In genomic region chr11:70653345-70654197, GRCm38 (mm10) we compare ENCODE assay signal across 9 mouse cellular contexts. TPM values are rescaled to one million over a fixed set of nuclear protein-coding genes. Genes with fewer than 3 reads are reported as not detected.
DNase-seq lines count a peak whose midpoint lies in the region; ATAC-seq and TF ChIP-seq lines count a peak whose summit lies in the region.
"Had no signal": no experiment of that assay in that cellular context is flagged by ENCODE, and none has a peak within 500 bp of the region (broad histone marks: within the 10 kb centered on the region; RNA-seq: fewer than 3 reads in every experiment).

No protein-coding gene starts in this region.

- H3K79me2 ChIP-seq in CH12.LX (replicated peaks; ENCODE audit: control insufficient read depth, extremely low read depth, insufficient read depth, poor library complexity, severe bottlenecking) = peaks cover 58% of the 10 kb centered on the region

- H3K9ac ChIP-seq in CH12.LX (ENCODE audit: insufficient read depth, low read depth) = peak overlapping the region; percentile 99
- H3K9ac ChIP-seq in embryonic facial prominence, embryonic 12.5 days = peak overlapping the region; percentile 98
- H3K9ac ChIP-seq in heart, embryonic 12.5 days = peak overlapping the region; percentile 94
- H3K9ac ChIP-seq in kidney, postnatal 0 days (ENCODE audit: low read depth, low read length) = peak overlapping the region; percentile 98

- TF ChIP-seq RAD21 in CH12.LX (IDR thresholded peaks at IDR 0.05; ENCODE audit: low read depth, low read length) = no peak

- TF ChIP-seq POLR2A in CH12.LX (IDR thresholded peaks at IDR 0.05; ENCODE audit: low read depth, low read length) = peak; percentile 65

- DNase-seq in CH12.LX (ENCODE audit: extremely low read depth) = peak; percentile 75
- DNase-seq in adrenal gland, adult 8-10 months = peak; percentile 68
- DNase-seq in kidney, postnatal 0 days (ENCODE audit: low spot score) = peak; percentile 85
- DNase-seq in lung, postnatal 14 days = peak; percentile 78
- peak; percentile 73 for DNase-seq in ovary, postnatal 36 days (ENCODE audit: low spot score)
- peak; percentile 67 for DNase-seq in urinary bladder, adult 2 months (ENCODE audit: low spot score)

- under 1% methylated on average over 45 of the region's 63 CpGs for whole genome bisulfite sequencing in embryonic facial prominence, embryonic 12.5 days
- under 1% methylated on average over 60 of the region's 63 CpGs for WGBS in heart, embryonic 12.5 days
- under 1% methylated on average over 60 of the region's 63 CpGs for WGBS in kidney, postnatal 0 days

- H3K4me2 ChIP-seq in CH12.LX (ENCODE audit: insufficient read depth, low read depth, poor library complexity, severe bottlenecking) = peak overlapping the region; percentile 87
- H3K4me2 ChIP-seq in embryonic facial prominence, embryonic 12.5 days (replicated peaks) = peak overlapping the region; percentile 97
- peak overlapping the region; percentile 82 for H3K4me2 ChIP-seq in heart, embryonic 12.5 days
- H3K4me2 ChIP-seq in kidney, postnatal 0 days (ENCODE audit: low read length) = peak overlapping the region; percentile 90

- H3K4me1 ChIP-seq in CH12.LX (ENCODE audit: control insufficient read depth in 1 of 2, insufficient read depth in 2 of 2) = peaks cover 24 to 64% of the 10 kb centered on the region in 2 experiments
- peaks cover 53% of the 10 kb centered on the region for H3K4me1 ChIP-seq in embryonic facial prominence, embryonic 12.5 days
- peaks cover 69% of the 10 kb centered on the region for H3K4me1 ChIP-seq in heart, embryonic 12.5 days (replicated peaks)
- peaks cover 29% of the 10 kb centered on the region for H3K4me1 ChIP-seq in kidney, postnatal 0 days (replicated peaks; ENCODE audit: insufficient read depth, low read length)

- peak; percentile 28 for ATAC-seq in embryonic facial prominence, embryonic 12.5 days (ENCODE audit: insufficient number of reproducible peaks, insufficient read depth, low FRiP score, low TSS enrichment)
- ATAC-seq in heart, embryonic 12.5 days (ENCODE audit: insufficient number of reproducible peaks, low FRiP score) = peak; percentile 66
- peak; percentile 37 for ATAC-seq in kidney, postnatal 0 days (replicated peaks; ENCODE audit: low FRiP score, low read depth)

- no peak for TF ChIP-seq CTCF in CH12.LX (conservative IDR thresholded peaks at IDR 0.05 in 1 of 2, IDR thresholded peaks at IDR 0.05 in 1 of 2; ENCODE audit: low read depth in 2 of 2, low read length in 2 of 2)
- TF ChIP-seq CTCF in kidney, postnatal 0 days (IDR thresholded peaks at IDR 0.05; ENCODE audit: low read depth) = no peak

- H3K36me3 ChIP-seq in CH12.LX (replicated peaks in 1 of 2; ENCODE audit: control insufficient read depth in 1 of 2, insufficient read depth in 1 of 2, low read length in 1 of 2) = peaks cover 38 to 51% of the 10 kb centered on the region in 2 experiments
- H3K36me3 ChIP-seq in embryonic facial prominence, embryonic 12.5 days = peaks cover 40% of the 10 kb centered on the region
- H3K36me3 ChIP-seq in heart, embryonic 12.5 days = peaks cover 41% of the 10 kb centered on the region
- H3K36me3 ChIP-seq in kidney, postnatal 0 days (ENCODE audit: insufficient read depth, low read length) = peaks cover 37% of the 10 kb centered on the region

- TF ChIP-seq EP300 in CH12.LX (IDR thresholded peaks at IDR 0.05; ENCODE audit: low read length) = peak; percentile 35; the same call in 1 of the 2 replicates

- H3K9me3 ChIP-seq in CH12.LX (replicated peaks; ENCODE audit: low read length) = no peaks in the 10 kb centered on the region
- H3K9me3 ChIP-seq in embryonic facial prominence, embryonic 12.5 days = no peaks in the 10 kb centered on the region
- no peaks in the 10 kb centered on the region for H3K9me3 ChIP-seq in heart, embryonic 12.5 days (replicated peaks)
- H3K9me3 ChIP-seq in kidney, postnatal 0 days (replicated peaks; ENCODE audit: low read length) = no peaks in the 10 kb centered on the region

- in situ Hi-C loops in CH12.LX (cut with MboI; ENCODE audit: low pct_ligation_motif_present, low pct_unique_long_range_greater_than_20kb, low sequenced_read_pairs) = no loop called here

- H3K4me3 ChIP-seq in CH12.LX (replicated peaks in 1 of 3; ENCODE audit: low read depth in 2 of 3, low read length in 2 of 3, poor library complexity in 1 of 3) = peak overlapping the region; percentile 74 to 99 (median 78)
- H3K4me3 ChIP-seq in embryonic facial prominence, embryonic 12.5 days = peak overlapping the region; percentile 99
- peak overlapping the region; percentile 78 for H3K4me3 ChIP-seq in heart, embryonic 12.5 days
- H3K4me3 ChIP-seq in kidney, postnatal 0 days (replicated peaks; ENCODE audit: low read depth, low read length) = peak overlapping the region; percentile 91

- H3K27ac ChIP-seq in CH12.LX (ENCODE audit: insufficient read depth, low read depth) = peak overlapping the region; percentile 96
- peak overlapping the region; percentile 99 for H3K27ac ChIP-seq in embryonic facial prominence, embryonic 12.5 days
- H3K27ac ChIP-seq in heart, embryonic 12.5 days (ENCODE audit: poor library complexity, severe bottlenecking) = peak overlapping the region; percentile 96
- H3K27ac ChIP-seq in kidney, postnatal 0 days = peak overlapping the region; percentile 99

- dilution Hi-C loops in CH12.LX (cut with MboI; ENCODE audit: extremely low pct_ligation_motif_present, extremely low pct_unique_long_range_greater_than_20kb, low sequenced_read_pairs) = no loop called here

- no peaks in the 10 kb centered on the region for H3K27me3 ChIP-seq in CH12.LX (replicated peaks)
- no peaks in the 10 kb centered on the region for H3K27me3 ChIP-seq in embryonic facial prominence, embryonic 12.5 days
- no peaks in the 10 kb centered on the region for H3K27me3 ChIP-seq in heart, embryonic 12.5 days (replicated peaks)
- no peaks in the 10 kb centered on the region for H3K27me3 ChIP-seq in kidney, postnatal 0 days (ENCODE audit: insufficient read depth, low read length)

TF ChIP-seq in CH12.LX, 34 proteins besides CTCF, POLR2A, EP300 and RAD21 (continues in another document):
- 0 out of 2 replicates have a peak, but pooled peaks have one; percentile 41 for TF ChIP-seq ZNF384 (IDR thresholded peaks at IDR 0.05; ENCODE audit: low read depth, low read length)
- TF ChIP-seq CHD1 (IDR thresholded peaks at IDR 0.05; ENCODE audit: low read depth, low read length) = peak; percentile 76; the same call in 1 of the 2 replicates
- TF ChIP-seq NELFE (IDR thresholded peaks at IDR 0.05; ENCODE audit: low read depth, low read length) = peak; percentile 43; the same call in 1 of the 2 replicates
- peak; percentile 92; the same call in 1 of the 2 replicates for TF ChIP-seq MXI1 (IDR thresholded peaks at IDR 0.05; ENCODE audit: low read depth, low read length)
- TF ChIP-seq POLR2AphosphoS2 (IDR thresholded peaks at IDR 0.05; ENCODE audit: low read depth, low read length) = peak; percentile 60; the same call in 1 of the 2 replicates

RNA-seq across cellular contexts. Expression of gene Pfn1, which starts 0.9 kb away (rescaled TPM):
- total RNA-seq in CH12.LX (2012; rRNA removed) = 1,045 and 1,143 TPM in 2 replicates
- total RNA-seq in CH12.LX (2014; rRNA removed) = 799 and 844 TPM in 2 replicates
- polyA plus RNA-seq in CH12.LX (2012; ENCODE audit: insufficient read length, low read depth) = 2,575 and 2,624 TPM in 2 replicates
- 1,000 to 10,000 TPM in 1 of 4 experiments, 100 to 1,000 TPM in 3; 582 to 1,056 (median 737) TPM for total RNA-seq in adrenal gland, adult 8-10 months (2022)
- 1,467 and 1,498 TPM in 2 replicates for polyA plus RNA-seq in embryonic facial prominence, embryonic 12.5 days (2016; fragmentation: Nextera tagmentation; extraction: Ambion mirVana)
- 1,661 and 1,678 TPM in 2 replicates for polyA plus RNA-seq in heart, embryonic 12.5 days (2016; fragmentation: Nextera tagmentation; extraction: Ambion mirVana)
- 1,513 and 1,569 TPM in 2 replicates for polyA plus RNA-seq in kidney, postnatal 0 days (2015; fragmentation: Nextera tagmentation; extraction: Ambion mirVana)
- 1,258 and 1,344 TPM in 2 replicates for polyA plus RNA-seq in urinary bladder, adult 2 months (2012; rRNA removed)

RNA-seq across cellular contexts. Expression of gene Eno3, which starts 3.4 kb away (rescaled TPM):
- total RNA-seq in CH12.LX (2012; rRNA removed) (11.0 and 11.2 TPM in 2 replicates), CH12.LX (2014; rRNA removed) (22.9 and 23.0 TPM in 2 replicates)
- polyA plus RNA-seq in CH12.LX (2012; ENCODE audit: insufficient read length, low read depth) = 26.4 and 27.5 TPM in 2 replicates
- total RNA-seq in adrenal gland, adult 8-10 months (2022) = 10 to 100 TPM; 39.4 to 66.5 (median 54.7) TPM
- polyA plus RNA-seq in embryonic facial prominence, embryonic 12.5 days (2016; fragmentation: Nextera tagmentation; extraction: Ambion mirVana) = 20.1 and 27.9 TPM in 2 replicates
- 238 and 239 TPM in 2 replicates for polyA plus RNA-seq in heart, embryonic 12.5 days (2016; fragmentation: Nextera tagmentation; extraction: Ambion mirVana)
- polyA plus RNA-seq in kidney, postnatal 0 days (2015; fragmentation: Nextera tagmentation; extraction: Ambion mirVana) = 9.7 and 10.0 TPM in 2 replicates
- 104 and 126 TPM in 2 replicates for polyA plus RNA-seq in urinary bladder, adult 2 months (2012; rRNA removed)

RNA-seq across cellular contexts. Expression of gene Slc25a11, which starts 6.3 kb away (rescaled TPM):
- total RNA-seq in CH12.LX (2012; rRNA removed) (96.9 and 99.0 TPM in 2 replicates), CH12.LX (2014; rRNA removed) (121 and 135 TPM in 2 replicates)
- polyA plus RNA-seq in CH12.LX (2012; ENCODE audit: insufficient read length, low read depth) = 127 and 132 TPM in 2 replicates
- total RNA-seq in adrenal gland, adult 8-10 months (2022) = 100 to 1,000 TPM; 121 to 137 (median 127) TPM
- polyA plus RNA-seq in embryonic facial prominence, embryonic 12.5 days (2016; fragmentation: Nextera tagmentation; extraction: Ambion mirVana) = 159 and 160 TPM in 2 replicates
- 227 and 229 TPM in 2 replicates for polyA plus RNA-seq in heart, embryonic 12.5 days (2016; fragmentation: Nextera tagmentation; extraction: Ambion mirVana)
- polyA plus RNA-seq in kidney, postnatal 0 days (2015; fragmentation: Nextera tagmentation; extraction: Ambion mirVana) = 227 and 239 TPM in 2 replicates
- polyA plus RNA-seq in urinary bladder, adult 2 months (2012; rRNA removed) = 93.9 and 96.9 TPM in 2 replicates

RNA-seq across cellular contexts. Expression of gene Rnf167, which starts 6.5 kb away (rescaled TPM):
- total RNA-seq in CH12.LX (2012; rRNA removed) = 23.5 and 24.0 TPM in 2 replicates
- total RNA-seq in CH12.LX (2014; rRNA removed) = 24.1 and 25.5 TPM in 2 replicates
- polyA plus RNA-seq in CH12.LX (2012; ENCODE audit: insufficient read length, low read depth) = 28.0 and 31.7 TPM in 2 replicates
- total RNA-seq in adrenal gland, adult 8-10 months (2022) = 100 to 1,000 TPM in 2 of 4 experiments, 10 to 100 TPM in 2; 82.3 to 136 (median 110) TPM
- 96.5 and 104 TPM in 2 replicates for polyA plus RNA-seq in embryonic facial prominence, embryonic 12.5 days (2016; fragmentation: Nextera tagmentation; extraction: Ambion mirVana)
- polyA plus RNA-seq in heart, embryonic 12.5 days (2016; fragmentation: Nextera tagmentation; extraction: Ambion mirVana) = 67.4 and 70.1 TPM in 2 replicates
- 109 and 113 TPM in 2 replicates for polyA plus RNA-seq in kidney, postnatal 0 days (2015; fragmentation: Nextera tagmentation; extraction: Ambion mirVana)
- polyA plus RNA-seq in urinary bladder, adult 2 months (2012; rRNA removed) = 116 and 119 TPM in 2 replicates

RNA-seq across cellular contexts. Expression of gene Gp1ba, which starts 14.6 kb away (rescaled TPM):
- total RNA-seq in CH12.LX (2012; rRNA removed) (0.25 TPM in 2 replicates), CH12.LX (2014; rRNA removed) (not detected in 2 replicates)
- polyA plus RNA-seq in CH12.LX (2012; ENCODE audit: insufficient read length, low read depth) = 0.84 and 1.1 TPM in 2 replicates
- not detected for total RNA-seq in adrenal gland, adult 8-10 months (2022)
- 0.15 and 0.27 TPM in 2 replicates for polyA plus RNA-seq in embryonic facial prominence, embryonic 12.5 days (2016; fragmentation: Nextera tagmentation; extraction: Ambion mirVana)
- polyA plus RNA-seq in heart, embryonic 12.5 days (2016; fragmentation: Nextera tagmentation; extraction: Ambion mirVana) = 1.4 and 2.2 TPM in 2 replicates
- polyA plus RNA-seq in kidney, postnatal 0 days (2015; fragmentation: Nextera tagmentation; extraction: Ambion mirVana) = 0.16 and 0.19 TPM in 2 replicates
- polyA plus RNA-seq in urinary bladder, adult 2 months (2012; rRNA removed) = 0.01 and 0.10 TPM in 2 replicates
- polyA plus RNA-seq: large intestine, adult 2 months had no signal

Comparison
In these comparisons a context has a peak if more than half of its experiments do, and no peak if none do; other contexts are left out.
1. Peak in every context shown above with its lines: DNase-seq, ATAC-seq, H3K4me3 ChIP-seq and H3K27ac ChIP-seq.